In the genomic region with DNA sequence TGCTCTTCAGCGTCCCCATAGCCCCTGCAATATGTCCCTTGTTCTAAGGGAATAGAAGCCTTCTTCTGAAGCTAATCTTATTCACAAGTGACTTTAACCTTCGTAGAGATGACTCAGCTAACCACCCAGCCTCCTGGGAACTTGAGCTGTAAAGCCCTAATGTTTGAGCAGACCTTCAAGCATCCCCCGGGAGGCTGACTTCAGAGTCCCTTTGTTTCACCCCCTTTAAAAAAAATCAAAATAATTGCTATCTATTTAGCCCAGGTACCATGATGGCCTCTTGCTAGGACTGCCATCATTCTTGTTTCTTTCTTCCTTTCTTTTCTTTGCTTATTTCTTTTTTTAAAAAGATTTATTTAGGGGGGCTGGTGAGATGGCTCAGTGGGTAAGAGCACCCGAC, we compare ENCODE assay signal across 45 mouse cellular contexts. TPM values are rescaled to one million over a fixed set of nuclear protein-coding genes. Genes with fewer than 3 reads are reported as not detected.
"Had no signal": no experiment of that assay in that cellular context is flagged by ENCODE, and none has a peak within 500 bp of the region (broad histone marks: within the 10 kb centered on the region; RNA-seq: fewer than 3 reads in every experiment).

No protein-coding gene starts in this region.

- H3K9ac ChIP-seq: limb, embryonic 12.5 days; limb, embryonic 13.5 days; limb, embryonic 15.5 days; liver, embryonic 12.5 days; liver, embryonic 13.5 days; liver, embryonic 14.5 days; liver, embryonic 15.5 days; liver, postnatal 0 days; lung, embryonic 14.5 days; lung, embryonic 15.5 days; midbrain, embryonic 12.5 days; midbrain, embryonic 13.5 days; midbrain, embryonic 15.5 days had no signal

- H3K27ac ChIP-seq: left cerebral cortex, adult 2 months; limb, embryonic 10.5 days; limb, embryonic 12.5 days; limb, embryonic 13.5 days; limb, embryonic 15.5 days; liver, embryonic 12.5 days; liver, embryonic 13.5 days; liver, embryonic 14.5 days; liver, embryonic 15.5 days; lung, embryonic 15.5 days; macrophage; midbrain, embryonic 12.5 days; midbrain, embryonic 13.5 days; midbrain, embryonic 15.5 days had no signal

- H3K4me3 ChIP-seq: left cerebral cortex, adult 2 months; limb, embryonic 10.5 days; limb, embryonic 12.5 days; limb, embryonic 13.5 days; limb, embryonic 15.5 days; liver, embryonic 12.5 days; liver, embryonic 13.5 days; liver, embryonic 15.5 days; lung, embryonic 15.5 days; megakaryocyte, embryonic 14.5 days; midbrain, embryonic 12.5 days; midbrain, embryonic 13.5 days; midbrain, embryonic 15.5 days; myocyte had no signal

- ATAC-seq: liver, embryonic 12.5 days; liver, postnatal 0 days; lung, postnatal 0 days; midbrain, embryonic 13.5 days; midbrain, embryonic 15.5 days; midbrain, embryonic 16.5 days had no signal

- H3K4me2 ChIP-seq: limb, embryonic 12.5 days; limb, embryonic 13.5 days; limb, embryonic 15.5 days; liver, embryonic 11.5 days; liver, embryonic 12.5 days; liver, embryonic 13.5 days; liver, embryonic 15.5 days; lung, embryonic 14.5 days; lung, embryonic 15.5 days; midbrain, embryonic 12.5 days; midbrain, embryonic 13.5 days; midbrain, embryonic 15.5 days had no signal

- H3K27me3 ChIP-seq: limb, embryonic 12.5 days; limb, embryonic 13.5 days; limb, embryonic 15.5 days; liver, embryonic 12.5 days; liver, embryonic 13.5 days; liver, embryonic 15.5 days; lung, embryonic 15.5 days; megakaryocyte, embryonic 14.5 days; midbrain, embryonic 12.5 days; midbrain, embryonic 13.5 days; midbrain, embryonic 15.5 days had no signal

- H3K36me3 ChIP-seq: midbrain, embryonic 15.5 days had no signal

- DNase-seq: left cerebral cortex, postnatal 4 days; liver; liver, embryonic 13.5 days; liver, postnatal 0 days; lung, adult 18-20 months; lung, adult 2 months; lung, embryonic 14.5 days; lung, postnatal 10 days; lung, postnatal 14 days; lung, postnatal 36 days; lung, postnatal 4 days; midbrain, embryonic 14.5 days had no signal

- H3K9me3 ChIP-seq: limb, embryonic 10.5 days; limb, embryonic 12.5 days; limb, embryonic 13.5 days; limb, embryonic 15.5 days; liver, embryonic 12.5 days; liver, embryonic 13.5 days; liver, embryonic 15.5 days; lung, embryonic 15.5 days; megakaryocyte, embryonic 14.5 days; midbrain, embryonic 12.5 days; midbrain, embryonic 13.5 days; midbrain, embryonic 15.5 days had no signal

RNA-seq across cellular contexts. Expression of a gene that starts 41.9 kb away (rescaled TPM):
- total RNA-seq: left cerebral cortex, adult 18-20 months; left cerebral cortex, adult 2 months; left cerebral cortex, adult 8-10 months; left cerebral cortex, postnatal 10 days; left cerebral cortex, postnatal 14 days; left cerebral cortex, postnatal 25 days; left cerebral cortex, postnatal 36 days; left cerebral cortex, postnatal 4 days; liver, adult 2 months; megakaryocyte progenitor cell, adult 5-6 weeks; megakaryocyte, adult 5-6 weeks; megakaryocyte-erythroid progenitor cell, adult 5-6 weeks; midbrain, postnatal 0 days; monocyte, adult 5-6 weeks had no signal
- polyA plus RNA-seq: limb, embryonic 10.5 days; limb, embryonic 11.5 days; limb, embryonic 12.5 days; limb, embryonic 13.5 days; limb, embryonic 15.5 days; liver, adult 2 months; liver, embryonic 11.5 days; liver, embryonic 12.5 days; liver, embryonic 13.5 days; liver, embryonic 14.5 days; liver, embryonic 15.5 days; liver, embryonic 16.5 days; liver, postnatal 0 days; lung, adult 2 months; lung, embryonic 14.5 days; lung, embryonic 15.5 days; lung, embryonic 16.5 days; lung, postnatal 0 days; macrophage; midbrain, embryonic 12.5 days; midbrain, embryonic 13.5 days; midbrain, embryonic 14.5 days; midbrain, embryonic 15.5 days; midbrain, embryonic 16.5 days; midbrain, postnatal 0 days; myocyte had no signal
